Mouse (Mus musculus): ENCODE results near the gene Mlana.

- TF ChIP-seq CTCF (IDR thresholded peaks at IDR 0.05; ENCODE audit: low read depth, low read length) (peak; percentile 77), EP300 (IDR thresholded peaks at IDR 0.05; ENCODE audit: insufficient read depth, low read depth, low read length) (no peak), POLR2A (IDR thresholded peaks at IDR 0.05; ENCODE audit: insufficient read depth, low read length) (no peak)
Measured at GRCm38 (mm10) chr19:29683844-29684540, 13.6 kb upstream of the Mlana start.

Data from ES-Bruce4 (cell line).